Mouse (Mus musculus): ENCODE measurements around the gene Miga2. TPM values are rescaled to one million over a fixed set of nuclear protein-coding genes. Genes with fewer than 3 reads are reported as not detected.
A peak's percentile ranks its signal among the peaks of the same experiment; 100 is the strongest.

Gene Miga2
- total RNA-seq, 2 experiments from 2014 or later = 2.1 to 2.7 TPM

DNA sequence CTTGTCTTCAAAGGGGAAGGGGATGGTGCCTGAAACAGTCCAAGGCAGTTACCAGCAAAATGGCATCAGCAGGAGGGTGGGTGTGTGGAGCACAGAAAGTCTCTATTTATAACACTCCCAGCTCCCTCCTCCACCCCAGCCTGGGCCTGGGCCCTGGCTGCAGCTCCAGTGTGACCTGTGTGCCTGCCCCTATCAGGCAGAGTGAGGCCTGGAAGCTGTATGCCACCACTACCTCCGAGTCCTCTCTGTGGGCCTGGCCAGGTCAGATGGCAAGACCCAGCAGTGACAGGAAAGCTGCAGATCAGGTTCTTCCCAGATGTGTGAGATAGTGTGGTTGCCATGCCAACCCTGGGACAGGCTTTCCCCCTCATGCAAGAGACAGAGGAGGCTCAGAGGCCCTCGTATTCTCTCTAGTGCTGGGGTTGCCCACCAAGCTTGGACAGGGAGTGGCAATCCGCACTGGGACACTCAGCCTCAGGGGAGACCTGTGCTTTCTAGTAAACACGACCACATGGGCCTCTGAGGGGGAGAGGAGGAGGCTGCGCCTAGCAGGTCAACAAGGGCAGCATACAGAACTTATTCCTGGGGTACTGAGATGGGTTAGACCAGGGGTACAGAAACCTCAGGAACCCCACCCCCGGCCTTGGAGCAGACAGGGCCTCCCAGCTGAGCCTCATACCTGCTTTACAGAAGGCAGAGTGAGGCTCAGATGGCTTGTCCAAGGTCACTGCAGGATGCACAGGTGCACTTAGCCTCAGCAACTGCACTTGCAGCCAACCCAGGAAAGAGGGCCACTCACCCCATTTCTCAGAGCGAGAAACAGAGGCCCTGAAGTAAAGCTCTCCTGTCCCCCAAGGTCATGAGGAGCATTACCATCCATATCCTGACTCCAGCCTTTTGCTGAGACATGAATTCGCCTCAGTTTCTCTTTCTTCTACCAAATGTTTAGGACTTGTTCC, 6.2 kb upstream of the Miga2 start:
- ATAC-seq (ENCODE audit: poor library complexity, severe bottlenecking) = no peak

DNA sequence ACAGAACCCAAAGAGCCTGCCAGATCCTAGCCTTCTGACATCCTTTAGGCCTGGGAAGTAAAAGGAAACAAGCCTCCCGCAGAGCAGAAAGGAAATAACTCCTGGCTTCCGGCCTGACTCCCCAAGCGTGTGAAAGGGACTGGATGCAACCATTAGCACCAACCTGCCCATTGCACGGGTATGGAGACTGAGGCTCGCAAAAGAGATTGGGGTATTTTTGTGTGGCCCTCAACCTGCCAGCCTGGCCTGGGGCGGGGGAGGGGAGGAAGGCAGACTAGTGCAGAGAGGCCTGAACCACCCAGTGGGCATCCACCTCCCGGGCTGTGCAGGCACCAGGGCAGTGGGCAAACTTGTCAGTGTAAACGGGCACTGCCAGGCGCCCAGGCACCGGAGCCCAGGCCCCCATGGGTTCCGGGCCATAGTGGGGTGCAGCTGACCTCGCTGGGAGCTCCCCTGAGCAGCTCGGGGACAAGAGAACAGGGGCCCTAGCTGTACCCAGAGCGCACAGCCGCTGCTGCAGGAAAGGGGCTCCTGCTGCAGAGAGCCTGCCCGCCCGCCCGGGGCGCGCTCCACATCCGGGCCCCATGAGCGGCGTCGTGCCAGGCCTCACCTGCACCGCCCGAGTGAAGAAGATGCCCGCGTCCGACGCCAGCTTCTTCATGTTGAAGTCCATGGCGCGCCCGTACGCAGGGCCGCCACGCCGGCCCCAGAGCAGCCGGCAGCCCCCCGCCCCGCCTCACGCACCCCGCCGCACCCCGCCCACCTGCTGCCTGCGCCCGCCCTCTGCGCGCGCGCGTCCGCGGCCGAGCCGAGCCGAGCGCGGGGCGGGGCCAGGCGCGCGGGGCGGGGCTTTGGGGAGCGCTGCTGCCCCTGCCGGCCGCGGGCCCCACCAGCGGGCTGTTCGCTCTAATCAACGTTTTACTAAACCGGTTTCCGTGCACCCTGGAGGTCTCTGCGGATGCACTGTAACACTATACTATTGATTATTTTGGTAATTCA, 5.2 kb upstream of the Miga2 start, which contains the start of gene Sh3glb2:
Gene Sh3glb2, minus strand, starts transcription at position 805 of the 999 bp plus-strand sequence.
- peak; percentile 61 for ATAC-seq (ENCODE audit: poor library complexity, severe bottlenecking)

DNA sequence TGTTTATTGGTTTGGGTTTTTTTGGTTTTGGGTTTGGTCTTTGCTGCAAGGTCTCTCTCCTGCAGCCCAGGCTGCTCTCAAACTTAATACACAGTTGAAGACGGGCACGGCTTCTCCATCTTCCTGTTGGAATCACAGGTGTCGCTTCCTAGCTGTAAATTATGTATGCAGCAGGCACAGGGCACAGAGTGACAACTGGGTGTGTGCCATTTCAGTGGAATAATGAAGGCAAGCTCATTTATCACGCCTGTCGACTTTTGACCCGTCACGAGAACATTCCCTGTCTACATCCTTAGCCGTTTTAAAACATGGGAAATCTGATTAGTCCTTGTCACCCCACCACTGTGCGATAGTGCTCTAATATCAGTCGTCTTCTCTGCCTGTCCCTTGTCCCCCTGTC, 3.4 kb upstream of the Miga2 start:
- no peak for ATAC-seq (ENCODE audit: poor library complexity, severe bottlenecking)

DNA sequence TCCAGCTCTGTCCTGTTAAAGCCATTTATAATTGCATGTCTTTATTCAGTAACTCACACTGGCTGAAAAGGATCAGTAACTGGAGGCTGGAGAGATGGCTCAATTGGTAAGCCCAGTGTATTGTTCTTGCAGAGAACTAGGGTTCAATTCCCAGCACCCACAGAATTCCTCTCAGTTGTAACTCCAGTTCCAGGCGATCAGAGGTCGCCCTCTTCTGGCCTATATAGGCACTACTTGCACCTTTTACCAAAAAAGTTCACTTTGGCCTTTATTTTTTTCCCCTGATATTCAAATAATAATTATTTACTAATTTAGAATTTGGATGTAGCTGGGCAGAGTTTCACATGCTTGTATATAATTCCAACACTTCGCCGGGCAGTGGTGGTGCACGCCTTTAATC, 1.2 kb upstream of the Miga2 start:
- no peak for ATAC-seq (ENCODE audit: poor library complexity, severe bottlenecking)

DNA sequence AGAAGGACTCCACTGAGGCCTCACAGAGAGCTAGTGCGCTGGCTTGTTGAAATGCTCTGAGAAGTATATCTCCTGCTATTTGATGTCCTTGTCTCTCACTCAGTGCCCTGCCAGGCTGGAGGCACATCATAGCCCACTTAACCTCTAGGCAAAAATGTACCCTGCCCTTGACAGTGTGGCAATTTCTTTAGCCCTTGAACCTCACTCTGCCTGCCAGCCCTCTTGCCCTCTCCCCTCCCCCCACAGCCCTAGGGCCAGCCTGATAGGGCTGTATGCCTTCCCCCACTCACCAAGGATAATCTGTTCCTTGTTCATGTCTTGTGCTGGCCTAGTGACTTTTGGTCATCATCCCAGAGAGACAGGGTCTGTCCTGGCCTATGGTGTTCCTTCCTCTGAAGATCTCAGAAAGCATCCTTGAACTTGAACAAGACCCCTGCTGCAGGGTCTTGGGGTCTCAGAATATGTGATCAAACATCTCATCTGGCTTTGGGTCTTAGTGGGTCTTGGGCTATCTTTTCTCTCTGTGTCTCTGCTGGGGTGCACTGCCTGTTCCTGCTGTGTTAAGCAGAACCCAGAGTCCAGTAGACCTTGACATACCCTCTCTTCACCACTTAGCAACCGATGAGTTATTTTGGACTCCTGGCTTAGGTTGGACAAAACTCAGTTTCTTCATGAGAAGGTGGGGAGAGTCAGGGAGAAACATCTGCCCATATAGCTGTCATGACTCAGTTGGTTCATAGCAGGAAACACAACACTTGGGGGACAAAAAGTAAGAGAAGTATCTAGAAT, 1.4 kb downstream of the Miga2 start:
- no peak for ATAC-seq (ENCODE audit: poor library complexity, severe bottlenecking)

DNA sequence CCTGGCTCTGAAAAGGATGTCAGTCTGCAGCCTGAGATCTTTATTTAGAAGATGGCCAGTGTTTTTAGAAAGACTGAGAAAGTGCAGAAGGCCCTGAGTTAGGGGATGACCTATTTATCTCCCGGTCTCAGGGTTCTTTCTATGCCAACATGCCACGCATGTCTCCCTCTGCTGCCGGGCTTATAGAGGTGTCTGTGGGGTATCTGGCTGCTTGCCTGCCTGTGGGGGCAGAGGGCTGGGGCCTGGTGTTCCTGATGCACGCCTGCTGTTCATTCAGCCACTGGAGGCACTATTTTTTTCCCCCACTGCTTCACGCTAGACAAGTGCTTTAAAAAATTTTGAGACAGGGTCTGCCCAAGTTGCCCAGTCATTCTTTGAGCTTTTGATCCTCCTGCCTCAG, 2.2 kb downstream of the Miga2 start:
- no peak for ATAC-seq (ENCODE audit: poor library complexity, severe bottlenecking)

DNA sequence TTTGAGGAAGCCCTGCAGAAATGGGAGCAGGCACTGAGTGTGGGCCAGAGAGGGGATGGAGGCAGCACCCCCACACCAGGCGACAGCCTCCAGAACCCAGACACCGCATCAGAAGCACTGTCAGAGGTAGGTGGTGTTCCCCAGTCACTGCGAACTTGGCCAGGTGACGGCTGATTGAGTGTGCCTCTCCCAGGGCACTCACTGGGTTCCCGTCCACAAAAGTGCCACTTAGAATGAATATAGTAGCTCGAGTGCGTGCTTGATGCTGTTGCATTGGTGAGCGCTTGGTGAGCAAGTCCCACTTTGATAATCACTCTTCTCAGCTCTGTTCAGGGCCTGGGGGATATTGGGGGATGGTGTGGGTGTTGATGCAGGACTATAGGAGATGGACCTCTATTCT, 7.5 kb downstream of the Miga2 start:
- ATAC-seq (ENCODE audit: poor library complexity, severe bottlenecking) = no peak

DNA sequence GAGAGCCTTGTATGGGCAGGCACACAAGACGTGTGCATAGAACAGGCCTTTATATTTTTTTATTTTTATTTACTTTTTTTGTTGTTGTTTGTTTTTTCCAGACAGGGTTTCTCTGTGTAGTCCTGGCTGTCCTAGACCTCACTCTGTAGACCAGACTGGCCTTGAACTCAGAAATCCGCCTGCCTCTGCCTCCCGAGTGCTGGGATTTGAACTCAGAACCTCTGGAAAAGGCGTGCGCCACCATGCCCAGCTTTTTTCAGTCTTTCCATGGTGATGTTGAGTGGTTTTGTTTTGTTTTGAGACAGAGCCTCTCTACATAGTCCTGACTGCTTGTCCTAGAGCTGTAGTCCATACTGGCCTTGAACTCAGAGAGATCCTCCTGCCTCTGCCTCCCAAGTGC, 8.7 kb downstream of the Miga2 start:
- ATAC-seq (ENCODE audit: poor library complexity, severe bottlenecking) = no peak

DNA sequence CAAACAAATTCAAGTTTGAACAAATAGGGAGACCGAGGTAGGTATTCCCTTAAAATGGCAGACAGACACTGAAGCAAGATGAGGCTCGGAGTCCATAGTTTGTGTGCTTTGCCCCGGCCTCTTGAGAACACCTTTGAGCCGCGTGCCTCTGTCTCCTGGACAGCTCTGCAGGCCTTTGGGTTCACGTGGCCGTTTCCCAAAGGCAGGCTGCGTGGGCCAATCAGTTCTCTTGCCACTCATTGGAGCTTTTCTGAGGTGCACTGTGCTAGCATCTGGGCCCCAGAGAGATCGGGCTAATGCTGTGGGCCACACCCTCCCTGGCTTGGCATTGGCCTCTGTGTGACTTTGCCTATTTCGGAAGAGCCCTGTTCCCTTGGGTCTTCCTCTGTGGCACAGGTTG, 11.9 kb downstream of the Miga2 start:
- ATAC-seq (ENCODE audit: poor library complexity, severe bottlenecking) = no peak

DNA sequence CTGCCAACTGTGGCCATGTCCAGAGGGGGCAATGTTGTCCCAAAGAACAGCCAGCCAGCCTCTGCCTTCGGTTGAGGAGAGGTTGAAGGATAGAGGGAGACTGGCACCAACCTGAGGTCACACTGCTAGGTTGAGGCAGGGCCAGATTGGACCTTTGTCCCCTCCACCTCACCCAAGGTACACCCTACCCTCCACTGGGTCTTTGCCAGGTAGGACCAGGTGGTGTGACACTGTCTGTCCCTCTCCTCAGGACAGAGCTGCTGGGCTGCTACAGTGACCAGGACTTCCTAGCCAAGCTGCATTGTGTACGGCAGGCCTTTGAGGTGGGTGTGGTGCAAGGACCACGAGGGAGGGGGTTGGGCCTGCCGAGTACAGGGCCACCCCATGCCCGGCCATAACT, 13.7 kb downstream of the Miga2 start:
- no peak for ATAC-seq (ENCODE audit: poor library complexity, severe bottlenecking)

DNA sequence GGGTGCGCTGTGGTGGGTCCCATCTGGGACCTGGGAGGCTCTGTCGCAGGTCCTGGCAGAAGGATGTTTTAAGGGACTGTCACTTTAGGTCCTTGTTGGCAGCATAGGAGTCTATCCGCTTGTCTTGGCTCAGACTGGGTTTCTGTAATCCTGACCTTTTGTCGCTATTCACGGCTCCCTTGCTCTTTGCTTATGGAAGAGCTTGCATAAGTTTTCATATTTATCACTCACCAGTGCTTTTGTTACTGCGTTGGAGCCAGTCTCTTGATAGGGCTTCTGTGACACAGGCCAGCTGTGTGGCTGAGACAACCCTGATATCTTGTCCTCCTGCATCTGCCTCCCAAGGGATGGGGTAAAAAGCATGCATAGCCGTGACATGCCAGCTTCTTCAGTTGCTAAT, 15.3 kb downstream of the Miga2 start:
- ATAC-seq (ENCODE audit: poor library complexity, severe bottlenecking) = no peak

DNA sequence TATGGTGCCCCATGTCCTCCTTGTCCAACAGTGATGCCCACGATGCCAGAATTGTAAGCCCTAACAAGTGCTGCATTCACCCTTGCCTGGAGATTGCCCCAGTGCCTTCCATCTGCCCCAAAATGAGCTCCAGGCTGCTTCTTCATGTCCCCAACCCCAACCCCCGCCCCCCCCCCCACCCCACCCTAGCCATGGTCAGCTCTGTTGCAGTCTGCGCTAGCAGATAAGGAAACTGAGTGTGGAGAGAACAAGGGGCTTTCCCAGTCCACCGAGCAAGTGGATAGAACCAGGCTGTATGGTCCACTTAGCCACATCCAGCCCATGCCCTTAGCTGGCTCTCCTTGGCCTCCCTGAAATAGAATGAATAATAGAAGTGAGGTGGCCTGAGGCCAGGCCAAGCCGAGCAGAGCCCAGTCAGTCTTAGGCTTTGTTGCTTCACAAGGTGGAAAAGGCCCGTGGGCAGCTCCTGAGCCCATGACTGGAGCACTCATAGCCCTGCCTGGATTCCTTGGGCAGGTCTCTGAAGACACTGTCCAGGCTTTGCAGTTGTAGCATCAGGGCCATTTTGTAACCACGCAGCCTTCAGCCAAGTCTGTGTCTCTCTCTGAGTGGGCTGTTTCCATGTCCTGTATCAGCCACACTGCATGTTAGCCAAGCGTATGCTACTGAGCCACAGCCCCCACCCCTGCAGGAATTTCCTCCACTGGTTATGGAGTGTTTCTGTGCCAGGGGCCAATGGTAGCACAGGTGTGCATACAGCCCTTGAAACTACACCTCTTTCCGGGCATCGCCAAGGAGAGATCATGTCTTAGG, 16.7 kb downstream of the Miga2 start:
- no peak for ATAC-seq (ENCODE audit: poor library complexity, severe bottlenecking)

DNA sequence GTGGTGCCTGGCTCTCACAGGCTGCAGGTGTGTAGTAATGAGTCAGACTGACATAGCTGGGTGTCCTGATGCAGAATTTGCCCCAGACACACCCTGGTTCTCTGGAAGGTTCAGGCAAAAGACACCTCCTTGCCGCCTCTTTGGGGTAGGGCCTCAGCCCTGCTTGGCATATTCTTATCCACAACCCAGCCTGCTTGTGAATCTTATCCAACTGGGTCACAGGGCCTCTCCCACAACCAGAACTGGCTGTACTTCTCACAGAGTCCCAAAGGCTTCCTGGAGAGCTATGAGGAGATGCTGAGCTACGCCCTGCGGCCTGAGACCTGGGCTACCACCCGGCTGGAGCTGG, 17.3 kb downstream of the Miga2 start:
- no peak for ATAC-seq (ENCODE audit: poor library complexity, severe bottlenecking)

DNA sequence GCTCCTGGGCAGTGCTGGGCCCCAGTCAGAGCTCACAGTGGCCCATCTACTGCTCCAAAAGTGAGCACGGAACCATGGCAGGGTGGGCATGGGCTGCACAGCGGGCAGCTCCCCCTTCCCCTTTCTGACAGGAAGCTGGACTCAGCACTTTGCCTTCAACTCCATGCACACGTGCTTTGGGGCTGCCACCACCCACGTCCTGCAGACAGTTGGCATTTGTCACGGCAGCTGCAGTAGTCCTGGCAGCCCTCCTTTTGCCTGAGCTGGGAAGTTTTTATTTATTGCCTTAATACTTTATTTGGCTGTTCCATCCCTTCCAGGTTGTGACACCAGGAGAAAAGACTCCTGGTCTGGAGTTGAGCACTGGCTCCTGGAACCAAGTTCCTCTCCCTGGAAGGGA, 20.8 kb downstream of the Miga2 start:
- ATAC-seq (ENCODE audit: poor library complexity, severe bottlenecking) = no peak

DNA sequence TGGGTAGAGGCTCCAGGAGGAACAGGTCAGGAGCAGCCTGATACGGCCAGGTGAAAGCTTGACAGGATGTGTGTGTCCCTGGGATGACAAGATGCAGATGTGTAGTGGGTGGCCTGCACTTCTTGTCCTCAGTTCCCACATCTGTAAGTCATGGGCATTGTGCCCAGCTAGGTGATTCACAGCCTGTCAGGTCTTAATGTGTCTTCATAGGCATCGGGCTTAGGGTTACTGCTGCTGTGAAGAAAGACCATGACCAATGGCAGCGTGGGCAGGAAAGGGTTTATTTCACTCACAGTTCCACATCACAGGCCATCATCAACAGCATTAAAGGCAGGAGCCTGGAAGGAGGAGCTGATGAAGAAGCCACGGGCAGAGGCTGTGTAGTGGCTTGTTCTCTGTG, 21.6 kb downstream of the Miga2 start:
- no peak for ATAC-seq (ENCODE audit: poor library complexity, severe bottlenecking)

DNA sequence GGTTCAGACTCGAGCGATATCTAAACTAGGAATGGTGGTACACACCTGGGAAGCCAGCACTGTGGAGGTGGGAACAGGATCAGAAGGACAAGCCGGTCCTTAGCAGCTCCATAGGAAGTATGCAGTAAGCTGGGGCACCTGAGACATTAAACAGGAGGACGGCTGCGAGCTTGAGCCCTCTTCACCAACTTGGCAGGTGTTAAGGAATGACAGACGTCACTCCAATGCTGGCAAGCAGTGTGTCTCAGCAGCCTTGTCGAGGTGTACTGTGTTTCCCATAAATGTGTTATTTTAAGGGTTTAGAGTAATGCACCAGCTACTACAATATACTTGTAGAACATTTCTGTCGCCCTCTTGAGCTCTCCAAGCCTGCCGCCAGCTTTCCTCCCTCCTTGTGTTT, 22.9 kb downstream of the Miga2 start:
- no peak for ATAC-seq (ENCODE audit: poor library complexity, severe bottlenecking)

DNA sequence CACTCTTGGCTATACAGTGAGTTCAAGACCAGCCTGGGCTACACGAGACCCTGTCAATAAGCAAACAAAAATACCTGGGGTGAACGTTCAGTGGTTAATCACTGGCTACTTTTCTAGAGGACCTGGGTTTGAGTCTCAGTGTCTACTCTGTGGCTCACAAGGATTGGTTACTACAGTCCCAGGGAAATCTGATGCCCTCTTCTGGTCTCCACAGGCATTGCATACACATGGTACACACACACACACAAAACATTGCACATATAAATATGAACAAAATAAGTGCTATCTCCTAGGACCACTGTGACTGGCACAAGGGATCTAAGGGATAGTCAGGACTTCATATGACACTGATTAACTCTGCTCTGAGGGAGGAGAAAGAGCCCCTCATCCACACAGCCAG, 25.0 kb downstream of the Miga2 start:
- ATAC-seq (ENCODE audit: poor library complexity, severe bottlenecking) = no peak

DNA sequence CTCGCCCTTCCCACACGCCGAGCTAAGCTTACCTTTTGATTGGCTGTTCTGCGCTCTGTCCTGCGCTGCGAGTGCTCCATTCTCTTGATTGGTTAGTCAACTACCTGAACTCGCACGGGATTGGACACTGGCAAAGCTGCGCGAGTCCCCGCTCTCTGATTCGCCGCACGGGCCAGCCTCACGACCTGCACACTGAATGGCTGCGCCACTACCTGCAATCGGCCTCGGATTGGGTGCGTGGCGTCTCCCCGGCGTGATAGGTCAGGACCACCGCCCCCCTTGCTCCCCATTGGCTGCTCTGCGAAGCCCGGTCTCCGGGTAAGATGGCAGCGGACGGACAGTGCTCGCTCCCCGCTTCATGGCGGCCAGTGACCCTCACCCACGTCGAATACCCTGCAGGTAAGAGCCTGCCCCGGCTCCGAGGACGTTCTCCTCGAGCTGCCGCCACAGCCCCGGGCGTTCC, 28.1 kb downstream of the Miga2 start, which contains the start of gene Dolpp1:
Gene Dolpp1, plus strand, starts transcription at position 141 of the 463 bp plus-strand sequence.
- peak; percentile 98 for ATAC-seq (ENCODE audit: poor library complexity, severe bottlenecking)

DNA sequence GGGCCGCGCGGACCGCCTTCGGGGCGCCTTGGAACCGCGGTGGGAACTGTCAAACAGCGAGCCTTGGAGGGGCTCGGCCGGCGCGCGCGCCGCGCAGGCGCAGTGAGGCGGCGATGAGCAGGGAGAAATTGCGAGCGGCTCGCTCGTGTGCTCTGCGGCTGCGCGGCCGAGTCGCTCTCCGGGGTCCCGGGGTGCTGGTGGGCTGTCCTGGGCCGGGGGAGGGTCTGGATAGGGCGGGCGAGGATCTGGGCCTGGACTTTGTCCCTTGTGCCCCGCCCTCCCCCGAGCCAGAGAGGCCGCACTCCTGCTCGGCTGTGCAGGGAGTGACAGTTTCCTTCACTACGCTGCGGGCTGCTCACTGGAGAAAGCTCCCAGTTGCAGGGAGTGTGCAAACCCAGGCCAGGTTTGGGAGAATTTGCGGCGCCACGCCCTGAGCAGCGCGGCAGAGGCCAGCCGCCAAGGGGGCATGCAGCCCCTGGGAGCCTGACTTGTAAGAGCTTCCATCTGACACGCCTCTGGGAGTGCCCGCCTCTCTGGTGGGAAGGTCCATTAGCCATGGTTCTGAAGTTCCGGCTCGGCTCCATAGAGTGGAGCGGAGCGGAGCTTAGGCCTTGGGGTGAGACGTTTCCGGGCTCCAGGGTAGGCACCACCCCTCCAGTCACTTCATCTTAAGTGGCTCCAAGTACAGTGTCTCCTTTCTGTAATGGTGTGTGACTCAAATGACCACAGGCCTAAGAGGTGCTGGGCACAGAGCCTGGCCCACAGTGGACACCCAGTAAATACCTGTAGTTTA, 28.7 kb downstream of the Miga2 start:
- peak; percentile 11; the same call in 1 of the 2 replicates for ATAC-seq (ENCODE audit: poor library complexity, severe bottlenecking)

All from megakaryocyte, adult 5-6 weeks (primary cell).